Mouse (Mus musculus): ENCODE results near the gene Gdpgp1. TPM values are rescaled to one million over a fixed set of nuclear protein-coding genes. Genes with fewer than 3 reads are reported as not detected.

The Gdpgp1 gene
- total RNA-seq (2021) = 1 to 10 TPM; 1.1 to 1.5 TPM
- long read RNA-seq, experiment 1, full-length matches to known transcripts = 2 of 2 reads
- long read RNA-seq, experiment 1, partial matches to known transcripts = 0 of 2 reads
- long read RNA-seq, experiment 1, other reads (novel, unspliced or antisense) = 0 of 2 reads
- long read RNA-seq, experiment 2, full-length matches to known transcripts = 4 of 6 reads
- long read RNA-seq, experiment 2, partial matches to known transcripts = 0 of 6 reads
- long read RNA-seq, experiment 2, other reads (novel, unspliced or antisense) = 2 of 6 reads

DNA sequence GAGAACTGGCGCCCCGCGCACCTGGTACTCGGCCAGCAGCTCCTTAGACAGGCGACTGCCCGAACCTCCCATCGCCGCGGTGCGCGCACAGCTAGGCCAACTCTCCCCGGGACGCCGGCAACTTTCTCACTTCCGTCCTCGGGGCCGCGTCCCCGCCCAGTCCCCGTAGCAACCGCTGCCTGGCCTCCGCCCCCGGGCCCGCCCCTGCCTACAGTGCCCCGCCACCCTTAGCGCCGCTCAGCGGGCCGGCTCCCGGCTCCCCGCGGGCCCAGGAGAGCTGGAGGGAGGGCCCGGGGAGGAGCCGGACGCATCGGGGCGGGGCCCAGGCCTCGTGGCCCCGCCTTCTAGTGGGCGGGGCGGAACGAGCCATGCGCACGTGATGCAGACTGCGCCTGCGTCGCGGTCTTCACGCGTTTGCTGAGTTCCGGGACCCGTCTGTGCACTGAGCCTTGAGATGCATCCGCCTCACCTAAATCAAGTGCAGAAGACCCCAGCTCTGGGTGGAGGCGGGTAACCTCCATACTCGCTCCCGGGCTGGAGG lies at the start of gene Gdpgp1, which contains the start of gene Cib1:
Gdpgp1 (plus strand) TSS at position 377 of the 541 bp plus-strand sequence.
Cib1 (minus strand) TSS at position 325 of the 541 bp plus-strand sequence.
- DNase-seq = peak; percentile 97
- intact Hi-C loops (cut with DNase I; ENCODE audit: low total_unique reads) = no loop called here

DNA sequence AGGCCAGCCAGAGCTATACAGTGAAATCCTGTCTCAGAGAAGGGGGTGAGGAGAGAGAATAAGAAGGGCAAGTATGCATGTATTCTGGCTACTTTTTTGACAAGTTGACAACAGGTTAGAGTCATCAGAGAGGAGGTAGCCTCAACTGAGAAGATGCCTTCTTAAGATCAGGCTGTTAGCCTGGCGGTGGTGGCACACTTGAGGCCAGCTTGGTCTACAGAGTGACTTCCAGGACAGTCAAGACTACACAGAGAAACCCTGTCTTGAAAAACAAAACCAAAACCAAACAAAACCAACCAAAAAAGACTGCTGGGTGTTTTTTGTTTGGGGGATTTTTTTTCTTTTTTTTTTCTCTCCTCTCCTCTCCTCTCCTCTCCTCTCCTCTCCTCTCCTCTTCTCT lies 49.2 kb upstream of the Gdpgp1 start:
- no peak for DNase-seq
- intact Hi-C loops (cut with DNase I; ENCODE audit: low total_unique reads) = no loop called here

GRCm38 (mm10) chr7:80183969-80184368 lies 48.7 kb upstream of the Gdpgp1 start:
- intact Hi-C loops (cut with DNase I; ENCODE audit: low total_unique reads) = no loop called here

GRCm38 (mm10) chr7:80184551-80184950 lies 48.1 kb upstream of the Gdpgp1 start:
- intact Hi-C loops (cut with DNase I; ENCODE audit: low total_unique reads) = no loop called here

More at GRCm38 (mm10) chr7:80183969-80184368, 48.7 kb upstream of the Gdpgp1 start:
- DNase-seq = no peak

DNA sequence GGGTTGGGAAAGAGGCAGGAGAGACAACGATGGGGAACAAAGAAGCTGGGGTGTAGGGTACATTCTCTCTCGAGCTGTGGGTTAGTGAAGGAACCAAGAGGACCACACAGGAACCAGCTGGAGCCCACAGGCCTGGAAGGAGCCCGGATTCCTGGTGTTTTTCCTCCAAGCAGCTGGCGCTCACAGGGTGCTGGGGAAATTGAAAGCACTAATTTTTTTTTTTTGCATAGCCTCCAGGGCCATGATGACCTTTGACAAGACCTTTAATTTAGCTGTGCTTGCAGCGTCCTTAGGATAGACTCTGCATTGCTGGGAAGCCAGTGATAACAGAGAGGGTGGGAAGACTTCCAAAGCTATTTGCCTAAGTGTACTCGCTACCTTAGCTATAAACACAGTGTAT lies 47.7 kb upstream of the Gdpgp1 start:
- intact Hi-C loops (cut with DNase I; ENCODE audit: low total_unique reads) = no loop called here

More at GRCm38 (mm10) chr7:80184551-80184950, 48.1 kb upstream of the Gdpgp1 start:
- DNase-seq = no peak

GRCm38 (mm10) chr7:80186021-80186420 lies 46.6 kb upstream of the Gdpgp1 start:
- intact Hi-C loops (cut with DNase I; ENCODE audit: low total_unique reads) = no loop called here
- peak; percentile 19 for DNase-seq

More for the DNA sequence above, 47.7 kb upstream of the Gdpgp1 start:
- no peak for DNase-seq

GRCm38 (mm10) chr7:80186531-80187296 lies 46.0 kb upstream of the Gdpgp1 start, which contains the start of gene Sema4b:
Sema4b (plus strand) TSS chr7:80186841.
- DNase-seq = peak; percentile 87
- intact Hi-C loops (cut with DNase I; ENCODE audit: low total_unique reads) = no loop called here

DNA sequence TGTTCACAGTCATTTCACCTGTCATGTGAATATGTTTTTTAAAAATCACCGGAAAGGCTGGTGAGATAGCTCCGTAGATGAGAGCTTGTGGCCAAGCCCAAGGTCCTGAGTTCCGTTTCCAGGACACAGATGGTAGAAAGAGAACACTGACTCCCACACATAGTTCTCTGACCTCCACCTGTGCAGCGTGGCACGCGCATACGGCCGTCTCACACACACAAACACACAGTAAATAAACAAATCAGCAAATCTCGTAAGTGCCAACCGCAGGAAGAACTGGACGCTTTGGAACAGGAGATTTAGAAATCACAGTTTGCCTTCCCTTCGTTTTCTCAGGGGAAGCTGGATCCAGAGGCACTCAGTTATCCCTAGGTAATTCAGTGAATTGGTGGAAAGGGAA lies 45.2 kb upstream of the Gdpgp1 start:
- intact Hi-C loops (cut with DNase I; ENCODE audit: low total_unique reads) = no loop called here
- DNase-seq = no peak

- no peak for DNase-seq
- intact Hi-C loops (cut with DNase I; ENCODE audit: low total_unique reads) = no loop called here
These were observed 44.0 kb upstream of the Gdpgp1 start for GRCm38 (mm10) chr7:80188579-80189125.

DNA sequence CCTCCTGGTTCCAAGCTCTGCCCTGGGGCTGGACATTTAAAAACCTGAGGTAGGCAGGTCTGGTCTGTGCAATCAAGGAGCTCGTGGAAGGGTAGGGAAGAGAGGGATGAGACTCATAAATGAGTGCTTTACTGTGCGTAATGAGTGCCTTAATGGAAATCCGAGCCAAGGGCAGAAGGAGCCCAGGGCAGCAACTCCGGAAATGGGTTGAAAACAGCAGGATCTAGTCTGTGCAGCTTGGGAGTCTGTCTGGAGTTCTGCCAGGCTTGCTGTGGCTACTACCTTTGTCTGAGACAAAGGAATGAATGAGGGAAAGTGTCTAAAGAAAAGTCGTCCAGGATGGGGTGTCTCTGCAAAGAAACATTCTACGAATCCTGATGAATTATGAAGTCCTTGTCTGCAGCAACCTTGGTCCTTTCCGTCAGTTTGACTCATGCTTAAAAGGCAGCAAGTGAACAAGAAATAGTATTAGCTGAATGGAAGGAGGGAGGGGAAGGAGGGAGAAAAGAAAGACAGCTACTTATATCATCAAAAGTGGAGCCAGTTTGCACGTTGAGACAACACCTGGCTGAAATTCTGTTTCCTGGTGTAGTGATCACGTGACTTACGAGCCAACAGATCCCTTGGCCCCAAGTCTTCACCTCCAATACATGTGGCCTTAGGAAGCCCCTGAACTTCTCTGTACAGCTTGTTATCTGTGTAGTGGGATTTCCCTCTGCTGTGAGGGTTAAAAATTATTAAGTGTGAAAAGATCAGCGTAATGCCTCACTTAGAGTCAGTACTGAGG lies 43.3 kb upstream of the Gdpgp1 start:
- DNase-seq = no peak
- intact Hi-C loops (cut with DNase I; ENCODE audit: low total_unique reads) = no loop called here

- DNase-seq = peak; percentile 26
- intact Hi-C loops (cut with DNase I; ENCODE audit: low total_unique reads) = no loop called here
These were observed 41.2 kb upstream of the Gdpgp1 start for GRCm38 (mm10) chr7:80191455-80191854.

DNA sequence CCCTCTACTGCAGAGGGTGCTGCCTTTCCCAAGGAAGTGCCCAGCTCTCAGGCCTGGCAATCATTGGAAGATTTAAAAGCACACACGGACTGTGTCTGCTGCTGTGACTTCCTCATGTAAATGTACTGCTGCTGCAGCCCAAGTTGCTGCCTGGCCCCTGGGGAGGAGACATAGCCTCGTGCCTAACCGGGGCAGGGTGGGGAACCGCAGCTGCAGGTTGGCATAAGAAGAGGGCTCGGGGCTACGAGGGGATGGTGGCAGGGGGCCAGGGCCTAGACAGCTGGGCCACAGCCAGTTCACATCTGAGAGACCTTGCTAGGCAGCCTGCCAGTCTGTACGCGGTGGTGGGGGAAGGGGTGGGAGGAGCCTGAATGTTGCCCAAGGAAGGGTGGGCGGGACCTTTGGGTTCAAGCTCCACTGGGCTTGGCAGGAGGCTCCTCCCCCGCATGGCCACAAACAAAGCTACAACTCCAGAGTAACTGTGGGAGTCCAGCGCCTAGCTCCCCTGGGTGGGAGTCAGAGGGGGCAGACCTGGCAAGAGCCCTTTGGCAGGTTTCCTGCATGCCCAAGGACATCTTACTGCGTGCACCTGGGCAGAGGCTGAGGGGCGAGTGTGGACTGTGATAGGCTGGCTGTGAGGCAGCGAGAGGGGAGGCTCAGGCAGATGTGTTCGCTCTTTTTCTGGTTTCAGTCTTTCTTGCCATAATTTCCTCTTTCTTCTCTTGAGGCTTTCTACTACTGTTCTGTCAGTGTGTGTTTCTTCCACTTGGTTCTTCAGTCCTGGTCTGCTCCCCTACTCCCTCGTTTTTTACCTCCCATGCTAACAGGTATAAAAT lies 40.2 kb upstream of the Gdpgp1 start:
- peak; percentile 59 for DNase-seq
- intact Hi-C loops (cut with DNase I; ENCODE audit: low total_unique reads) = no loop called here

DNA sequence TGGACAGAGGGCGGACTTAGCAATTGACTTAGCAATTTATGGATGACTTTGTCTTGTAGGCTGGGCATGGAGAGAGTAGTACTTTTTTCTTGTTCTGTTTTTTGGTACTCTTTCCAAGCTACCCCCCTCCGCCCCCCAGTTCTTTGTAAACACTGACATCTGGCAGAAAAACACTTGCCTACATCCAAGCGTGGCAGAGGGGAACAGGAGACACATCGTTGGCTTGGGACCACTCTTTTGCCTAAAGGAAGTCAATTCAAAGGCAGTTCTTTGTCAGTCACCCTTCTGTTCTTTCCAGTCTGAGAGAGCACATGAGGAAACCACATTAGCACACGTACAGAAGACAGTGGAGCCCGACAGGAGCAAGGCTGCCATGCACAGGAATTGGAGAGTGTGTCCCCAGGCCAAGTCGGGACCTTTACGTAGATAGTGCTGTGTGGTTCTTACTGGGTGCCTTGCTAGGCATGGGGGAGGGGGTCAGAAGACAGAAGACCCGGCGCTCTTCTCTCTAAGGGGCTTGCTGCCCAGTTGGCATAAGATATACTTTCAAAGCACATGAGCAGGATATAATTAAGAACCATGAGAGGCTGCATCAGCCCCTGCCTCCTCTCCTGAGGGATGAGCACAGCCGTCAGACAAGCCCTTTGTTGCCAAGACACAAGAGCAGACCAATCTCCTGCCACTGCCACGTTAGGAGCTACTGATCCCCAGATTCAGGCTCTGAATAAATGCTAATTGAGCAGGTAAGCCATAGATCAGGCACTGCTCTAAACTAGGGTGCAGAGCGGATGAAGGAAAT lies 38.5 kb upstream of the Gdpgp1 start:
- intact Hi-C loops (cut with DNase I; ENCODE audit: low total_unique reads) = no loop called here
- no peak for DNase-seq

DNA sequence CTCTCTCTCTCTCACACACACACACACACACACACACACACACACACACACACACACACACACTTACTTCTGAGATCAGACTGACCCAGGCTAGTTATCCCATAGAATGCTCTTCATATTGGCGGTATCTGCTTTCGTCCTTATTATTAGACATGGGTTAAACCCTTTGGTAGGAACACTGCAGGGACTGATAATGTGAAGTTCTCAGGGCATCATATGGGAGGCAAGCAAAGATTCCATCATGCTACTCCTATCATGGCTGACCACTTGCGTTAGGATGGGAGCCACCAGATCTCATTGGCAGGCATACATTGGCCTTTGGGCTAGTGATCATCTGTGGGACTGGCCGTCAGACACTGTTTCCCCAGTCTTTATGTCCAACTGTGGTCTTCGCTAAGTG lies 37.5 kb upstream of the Gdpgp1 start:
- DNase-seq = no peak
- intact Hi-C loops (cut with DNase I; ENCODE audit: low total_unique reads) = no loop called here

- no peak for DNase-seq
- intact Hi-C loops (cut with DNase I; ENCODE audit: low total_unique reads) = no loop called here
These were observed 36.9 kb upstream of the Gdpgp1 start for GRCm38 (mm10) chr7:80195576-80196263.

DNA sequence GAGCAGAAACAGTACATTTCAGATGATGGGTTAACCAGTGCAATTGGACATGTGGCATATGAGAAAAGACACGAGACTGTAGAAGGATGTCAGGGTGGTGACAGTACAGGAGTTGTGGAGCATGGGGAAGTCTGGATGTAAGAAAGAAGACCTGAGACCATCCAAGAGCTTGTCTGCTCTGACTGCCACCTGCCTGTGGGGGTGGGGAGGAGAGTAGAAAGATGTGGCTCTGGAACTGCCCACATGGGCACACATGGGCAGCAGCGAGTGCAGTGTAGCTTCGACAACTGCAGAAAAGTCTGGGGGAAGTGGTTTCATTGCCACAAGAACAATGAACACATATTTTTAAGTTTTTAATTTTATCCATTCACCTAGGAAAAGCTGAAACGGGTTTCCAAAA lies 35.3 kb upstream of the Gdpgp1 start:
- intact Hi-C loops (cut with DNase I; ENCODE audit: low total_unique reads) = no loop called here
- DNase-seq = no peak

Data from gastrocnemius, postnatal 14 days (tissue).